14 mouse cellular contexts compared by ENCODE assay signal in the genomic region with DNA sequence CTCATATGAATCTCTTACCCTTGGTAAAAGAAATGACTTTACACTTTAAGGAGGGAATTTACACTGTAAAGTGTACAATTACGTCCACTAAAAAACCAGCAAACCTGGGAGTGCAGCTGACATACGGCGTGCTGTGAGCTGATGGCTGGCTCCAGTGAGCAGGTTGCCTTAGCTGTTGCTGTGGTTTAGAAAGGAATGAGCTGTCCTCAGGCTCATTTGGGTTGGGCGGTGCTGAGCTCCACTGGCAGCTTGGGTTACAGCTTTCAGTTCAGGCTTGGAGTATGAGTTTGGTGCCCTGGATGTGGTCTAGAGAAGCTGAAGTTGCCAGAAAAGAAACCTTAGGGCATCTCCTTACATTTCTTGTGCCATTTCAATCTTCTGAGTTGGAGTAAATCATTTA. TPM values are rescaled to one million over a fixed set of nuclear protein-coding genes. Genes with fewer than 3 reads are reported as not detected.
DNase-seq lines count a peak whose midpoint lies in the region; ATAC-seq lines count a peak whose summit lies in the region.
"Had no signal": no experiment of that assay in that cellular context is flagged by ENCODE, and none has a peak within 500 bp of the region (broad histone marks: within the 10 kb centered on the region; RNA-seq: fewer than 3 reads in every experiment).

No protein-coding gene starts in this region.

- H3K9ac ChIP-seq in liver, embryonic 11.5 days (ENCODE audit: low read depth, low read length), result no peak overlapping the region
- no peak overlapping the region for H3K9ac ChIP-seq in liver, embryonic 13.5 days

- H3K27ac ChIP-seq in heart, embryonic 10.5 days, result 0 out of 2 replicates have a peak overlapping the region, but pooled peaks have one; percentile 60
- H3K27ac ChIP-seq in liver, embryonic 11.5 days (ENCODE audit: low read depth, low read length), result 0 out of 2 replicates have a peak overlapping the region, but pooled peaks have one; percentile 22
- peak overlapping the region; percentile 54 for H3K27ac ChIP-seq in liver, embryonic 13.5 days
- H3K27ac ChIP-seq: left cerebral cortex, adult 2 months had no signal

- H3K27me3 ChIP-seq in heart, embryonic 10.5 days (ENCODE audit: insufficient read depth, poor library complexity, severe bottlenecking), result no peaks in the 10 kb centered on the region
- H3K27me3 ChIP-seq in liver, embryonic 11.5 days (replicated peaks; ENCODE audit: control insufficient read depth, insufficient read depth, low read length), result no peaks in the 10 kb centered on the region
- H3K27me3 ChIP-seq in liver, embryonic 13.5 days, result no peaks in the 10 kb centered on the region

- 79% methylated on average over 4 of the region's 4 CpGs for WGBS in heart, embryonic 10.5 days
- 78% methylated on average over 4 of the region's 4 CpGs for WGBS in liver, embryonic 11.5 days
- 73% methylated on average over 4 of the region's 4 CpGs for WGBS in liver, embryonic 13.5 days (ENCODE audit: insufficient replicate concordance)

- H3K9me3 ChIP-seq in heart, embryonic 10.5 days, result no peaks in the 10 kb centered on the region
- H3K9me3 ChIP-seq in liver, embryonic 11.5 days (ENCODE audit: control insufficient read depth, low read length), result no peaks in the 10 kb centered on the region
- H3K9me3 ChIP-seq in liver, embryonic 13.5 days (replicated peaks), result no peaks in the 10 kb centered on the region

- H3K4me3 ChIP-seq in heart, embryonic 10.5 days, result no peak overlapping the region
- no peak overlapping the region for H3K4me3 ChIP-seq in liver, embryonic 11.5 days (ENCODE audit: low read depth, low read length)
- no peak overlapping the region for H3K4me3 ChIP-seq in liver, embryonic 13.5 days (replicated peaks)
- H3K4me3 ChIP-seq: erythroblast, embryonic 14.5 days; left cerebral cortex, adult 2 months had no signal

- ATAC-seq in liver, embryonic 11.5 days (replicated peaks; ENCODE audit: low FRiP score), result no peak
- no peak for ATAC-seq in liver, embryonic 13.5 days (ENCODE audit: low read depth)
- ATAC-seq: inflammation-experienced regulatory T-cells, adult 6 months had no signal

- H3K4me1 ChIP-seq in heart, embryonic 10.5 days, result peaks cover 9% of the 10 kb centered on the region
- 0 out of 2 replicates have a peak, but pooled peaks cover 2% of the 10 kb centered on the region for H3K4me1 ChIP-seq in liver, embryonic 11.5 days (replicated peaks; ENCODE audit: control insufficient read depth, insufficient read depth, low read length)
- H3K4me1 ChIP-seq in liver, embryonic 13.5 days (replicated peaks), result peaks cover 66% of the 10 kb centered on the region

- peaks cover 7% of the 10 kb centered on the region for H3K36me3 ChIP-seq in heart, embryonic 10.5 days
- H3K36me3 ChIP-seq in liver, embryonic 11.5 days (ENCODE audit: control insufficient read depth, insufficient read depth, low read length), result peaks cover 3% of the 10 kb centered on the region; the same call in 1 of the 2 replicates
- H3K36me3 ChIP-seq in liver, embryonic 13.5 days, result peaks cover 46% of the 10 kb centered on the region

- no peak for DNase-seq in heart, embryonic 10.5 days (ENCODE audit: low spot score)
- DNase-seq in heart, adult 9 months (ENCODE audit: low spot score in 2 of 2), result no peak
- DNase-seq in liver, embryonic 11.5 days (ENCODE audit: low spot score), result no peak
- DNase-seq in liver, result no peak
- peak; percentile 29 for DNase-seq in adipocyte (ENCODE audit: low spot score)
- DNase-seq in liver, embryonic 13.5 days, result no peak
- no peak for DNase-seq in urinary bladder, postnatal 4 days (ENCODE audit: low spot score in 2 of 2)
- no peak for DNase-seq in layer of hippocampus, postnatal 36 days
- DNase-seq: adrenal gland, adult 8-10 months; cerebellum, adult 8-10 months; lung, postnatal 14 days had no signal

- no peak overlapping the region for H3K4me2 ChIP-seq in liver, embryonic 11.5 days
- H3K4me2 ChIP-seq in liver, embryonic 13.5 days, result no peak overlapping the region

RNA-seq across cellular contexts. Expression of a gene that starts 44.3 kb away (rescaled TPM):
- polyA plus RNA-seq in heart, embryonic 10.5 days (2016; fragmentation: Nextera tagmentation; extraction: Ambion mirVana), result 26.6 and 32.5 TPM in 2 replicates
- polyA plus RNA-seq in liver, embryonic 11.5 days (2014; fragmentation: Nextera tagmentation; extraction: Ambion mirVana), result 28.6 and 30.4 TPM in 2 replicates
- 27.3 and 28.7 TPM in 2 replicates for polyA plus RNA-seq in liver, embryonic 13.5 days (2015; fragmentation: Nextera tagmentation; extraction: Ambion mirVana)
- 10 to 100 TPM; 68.8 to 78.9 TPM for total RNA-seq in layer of hippocampus, postnatal 36 days (2021)
